Mouse (Mus musculus): ENCODE measurements around the gene Lamp3. TPM values are rescaled to one million over a fixed set of nuclear protein-coding genes. Genes with fewer than 3 reads are reported as not detected.

Lamp3 gene
- under 1 TPM in 1 of 2 experiments, not detected in 1; 0.06 TPM for polyA plus RNA-seq (2017; shearing (Covaris generic))

GRCm38 (mm10) chr16:19706216-19706615 is at the start of gene Lamp3:
TSS of gene Lamp3 (minus strand) at chr16:19706375.

GRCm38 (mm10) chr16:19629816-19630215 is 76.4 kb downstream of the Lamp3 start, which contains the start of gene Olfr171:
TSS of gene Olfr171 (minus strand) at chr16:19629916.

GRCm38 (mm10) chr16:19611782-19612181 is 94.4 kb downstream of the Lamp3 start, which contains the start of gene Olfr170:
TSS of gene Olfr170 (minus strand) at chr16:19611882.

Other genes starting within 250 kb of the Lamp3 start
- under 1 TPM; 0.07 to 0.73 TPM for gene Olfr166, start 222.7 kb downstream of the Lamp3 start, polyA plus RNA-seq (2017; shearing (Covaris generic))
- gene Olfr167, start 184.1 kb downstream of the Lamp3 start, polyA plus RNA-seq (2017; shearing (Covaris generic)), result under 1 TPM; 0.04 to 0.29 TPM
- gene Olfr168, start 170.8 kb downstream of the Lamp3 start, polyA plus RNA-seq (2017; shearing (Covaris generic)), result under 1 TPM in 1 of 2 experiments, not detected in 1; 0.77 TPM
- not detected for gene Olfr169, start 134.6 kb downstream of the Lamp3 start, polyA plus RNA-seq (2017; shearing (Covaris generic))
- gene Olfr170, start 94.5 kb downstream of the Lamp3 start, polyA plus RNA-seq (2017; shearing (Covaris generic)), result under 1 TPM in 1 of 2 experiments, not detected in 1; 0.61 TPM
- 1 to 10 TPM in 1 of 2 experiments, not detected in 1; 1.9 TPM for gene Olfr171, start 76.5 kb downstream of the Lamp3 start, polyA plus RNA-seq (2017; shearing (Covaris generic))
- gene B3gnt5, start 53.8 kb upstream of the Lamp3 start, polyA plus RNA-seq (2017; shearing (Covaris generic)), result 10 to 100 TPM; 15.6 to 15.8 TPM